Mouse (Mus musculus): Measurements from ENCODE around the gene Olfr512.

DNA sequence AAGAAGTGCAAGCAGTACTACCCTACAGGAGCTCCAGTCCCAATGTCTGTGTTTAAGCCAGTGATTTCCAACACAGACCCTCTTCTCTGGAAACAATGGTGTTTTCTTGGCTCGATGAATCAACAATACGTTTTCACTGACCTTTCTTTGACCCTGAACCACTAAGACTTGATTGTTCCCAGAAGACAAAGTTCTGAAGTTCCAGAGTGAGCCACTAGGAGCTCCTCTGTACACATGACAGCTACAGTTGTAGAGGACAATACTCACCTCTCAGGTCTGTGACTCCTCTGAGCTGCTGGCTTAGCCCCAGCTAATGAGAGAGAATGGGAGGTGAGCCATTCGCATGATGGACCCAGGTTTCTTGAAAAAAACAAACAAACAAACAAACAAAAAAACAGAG lies 47.3 kb downstream of the Olfr512 start:
- TF ChIP-seq CTCF (IDR thresholded peaks at IDR 0.05; ENCODE audit: low read depth) (no peak), EP300 (IDR thresholded peaks at IDR 0.05; ENCODE audit: low read depth) (no peak)

All from heart, postnatal 0 days (tissue).